Mouse (Mus musculus): Measurements from ENCODE around the gene Sprr2k. TPM values are rescaled to one million over a fixed set of nuclear protein-coding genes. Genes with fewer than 3 reads are reported as not detected.
"Not testable (repeated sequence)": the region's sequence is repeated elsewhere in the genome, so short reads cannot be mapped to it uniquely, and the experiment has no call there.

The Sprr2k gene
- polyA plus RNA-seq, 1 experiment: 1.1 TPM

DNA sequence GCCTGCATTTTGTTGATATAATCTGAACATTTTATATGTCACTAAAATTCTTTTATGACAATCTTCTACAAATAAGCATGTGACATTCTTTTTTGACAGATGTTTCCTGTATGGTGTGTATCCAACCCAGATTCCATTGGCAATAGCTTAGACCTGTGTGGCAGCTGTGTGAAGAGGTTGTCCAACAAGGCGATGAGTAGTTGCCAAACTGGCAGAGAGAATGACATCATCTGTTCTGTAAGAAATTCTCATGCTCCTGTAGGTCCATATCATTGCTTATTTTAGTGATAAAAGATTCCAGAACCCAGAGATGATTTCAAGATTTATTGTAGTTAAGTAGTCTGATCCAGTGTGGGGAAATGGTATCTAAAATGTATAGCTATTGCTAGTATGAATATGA, 34.2 kb downstream of the Sprr2k start:
- no peak for TF ChIP-seq POLR2A (IDR thresholded peaks at IDR 0.05; ENCODE audit: borderline replicate concordance, extremely low read depth, low read depth, low read length)
- TF ChIP-seq CTCF (IDR thresholded peaks at IDR 0.05; ENCODE audit: insufficient read depth, low read length): no peak
- H3K4me1 ChIP-seq (ENCODE audit: control insufficient read depth, insufficient read depth, low read length): no peaks in the 10 kb centered on the region
- 55% methylated on average over 1 of the region's 1 CpGs for WGBS
- no peak for DNase-seq
- no peak overlapping the region for H3K4me3 ChIP-seq (replicated peaks; ENCODE audit: extremely low read depth, low read depth, low read length)

DNA sequence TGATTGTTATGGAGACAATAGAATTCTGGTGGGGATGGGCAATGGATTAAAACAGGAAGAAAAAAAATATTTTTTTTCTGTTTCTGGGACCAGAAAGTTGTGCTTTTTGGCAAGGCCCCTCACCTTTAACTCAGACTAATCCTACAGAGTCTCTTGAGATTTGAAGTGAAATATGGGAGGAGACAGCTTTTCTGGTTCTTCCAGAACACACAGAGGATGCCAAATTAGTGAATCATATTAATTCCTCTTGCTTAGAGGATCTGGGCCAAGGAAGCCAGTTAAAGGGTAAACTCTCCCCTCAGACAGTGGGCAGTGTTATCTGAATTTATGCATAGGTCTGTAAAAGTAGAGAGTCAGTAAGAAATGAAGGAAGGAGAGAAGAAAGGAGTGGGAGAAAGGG, 35.0 kb downstream of the Sprr2k start:
- Histone ChIP-seq H3K4me1 (ENCODE audit: control insufficient read depth, insufficient read depth, low read length) (no peaks in the 10 kb centered on the region), H3K4me3 (replicated peaks; ENCODE audit: extremely low read depth, low read depth, low read length) (no peak overlapping the region)
- TF ChIP-seq POLR2A (IDR thresholded peaks at IDR 0.05; ENCODE audit: borderline replicate concordance, extremely low read depth, low read depth, low read length) (no peak), CTCF (IDR thresholded peaks at IDR 0.05; ENCODE audit: insufficient read depth, low read length) (no peak)
- DNase-seq: no peak

DNA sequence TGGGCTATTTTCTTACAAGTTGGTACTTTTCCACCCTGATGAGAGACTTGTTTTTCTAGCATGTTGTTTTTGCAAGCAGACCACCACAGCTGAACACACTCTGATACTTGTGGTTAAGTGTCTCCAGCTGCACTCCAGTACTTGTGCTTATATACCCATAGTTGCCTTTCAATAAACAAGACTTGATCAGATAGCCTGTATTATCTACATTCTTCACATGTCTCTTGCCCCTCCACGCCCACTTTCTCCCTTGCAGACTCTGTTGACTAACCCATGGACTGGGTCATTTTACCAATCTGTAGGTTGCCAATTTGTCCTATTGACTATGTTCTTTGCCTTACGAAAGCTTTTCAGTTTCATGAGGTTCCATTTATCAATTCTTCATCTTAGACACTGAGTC, 37.7 kb downstream of the Sprr2k start:
- Histone ChIP-seq H3K4me3 (replicated peaks; ENCODE audit: extremely low read depth, low read depth, low read length) (no peak overlapping the region), H3K4me1 (ENCODE audit: control insufficient read depth, insufficient read depth, low read length) (no peaks in the 10 kb centered on the region)
- 65% methylated on average over 2 of the region's 2 CpGs for WGBS
- TF ChIP-seq POLR2A (IDR thresholded peaks at IDR 0.05; ENCODE audit: borderline replicate concordance, extremely low read depth, low read depth, low read length) (no peak), CTCF (IDR thresholded peaks at IDR 0.05; ENCODE audit: insufficient read depth, low read length) (no peak)
- no peak for DNase-seq

DNA sequence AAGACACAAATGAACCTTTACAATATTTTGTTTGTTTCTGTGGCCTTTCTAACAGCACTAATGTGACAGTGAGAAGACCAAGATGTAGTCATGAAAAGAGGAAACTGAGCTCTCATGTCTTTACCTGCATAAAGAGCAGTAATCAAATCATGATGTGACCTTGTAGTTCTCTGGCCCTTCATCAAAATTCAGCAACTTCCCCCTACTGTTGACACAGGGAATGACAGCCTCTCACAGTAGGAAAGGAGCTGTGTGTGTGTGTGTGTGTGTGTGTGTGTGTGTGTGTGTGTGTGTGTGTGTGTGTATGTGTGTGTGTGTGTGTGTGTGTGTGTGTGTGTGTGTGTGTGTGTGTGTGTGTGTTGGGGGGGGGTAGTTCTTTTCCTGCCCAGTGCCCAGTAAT, 48.9 kb downstream of the Sprr2k start:
- not testable (repeated sequence) for H3K4me3 ChIP-seq (replicated peaks; ENCODE audit: extremely low read depth, low read depth, low read length); H3K4me1 ChIP-seq (ENCODE audit: control insufficient read depth, insufficient read depth, low read length); DNase-seq

Other genes with a start within 250 kb of the Sprr2k start
- gene Sprr2a1, start 216.8 kb upstream of the Sprr2k start, polyA plus RNA-seq (2012; rRNA removed): 0.40 and 0.89 TPM in 2 replicates
- 131 and 507 TPM in 2 replicates for gene Sprr2a2, start 216.7 kb upstream of the Sprr2k start, polyA plus RNA-seq (2012; rRNA removed)
- gene Sprr2a3, start 147.2 kb upstream of the Sprr2k start, polyA plus RNA-seq (2012; rRNA removed): 2.4 and 3.5 TPM in 2 replicates
- gene Sprr2b, start 116.0 kb upstream of the Sprr2k start, polyA plus RNA-seq (2012; rRNA removed): not detected in 2 replicates
- 0.20 TPM in 1 of 2 replicates, not detected in the other for gene Sprr2d, start 93.4 kb upstream of the Sprr2k start, polyA plus RNA-seq (2012; rRNA removed)
- not detected in 2 replicates for gene Sprr2e, start 80.4 kb upstream of the Sprr2k start, polyA plus RNA-seq (2012; rRNA removed)
- gene Sprr2f, start 67.4 kb upstream of the Sprr2k start, polyA plus RNA-seq (2012; rRNA removed): not detected in 2 replicates
- 0.46 TPM in 1 of 2 replicates, not detected in the other for gene Sprr2h, start 46.9 kb upstream of the Sprr2k start, polyA plus RNA-seq (2012; rRNA removed)
- gene Sprr2i, start 24.6 kb upstream of the Sprr2k start, polyA plus RNA-seq (2012; rRNA removed): 1.1 TPM in 1 of 2 replicates, not detected in the other
- 6.1 TPM in 1 of 2 replicates, not detected in the other for gene Sprr2j-ps, start 14.5 kb upstream of the Sprr2k start, polyA plus RNA-seq (2012; rRNA removed)
- 5.0 and 6.3 TPM in 2 replicates for gene Gm9774, start 3.2 kb upstream of the Sprr2k start, polyA plus RNA-seq (2012; rRNA removed)
- 48.2 TPM in 1 of 2 replicates, not detected in the other for gene Sprr1b, start 6.2 kb downstream of the Sprr2k start, polyA plus RNA-seq (2012; rRNA removed)
- gene Sprr3, start 26.1 kb downstream of the Sprr2k start, polyA plus RNA-seq (2012; rRNA removed): 0.12 and 568 TPM in 2 replicates
- gene Sprr1a, start 53.3 kb downstream of the Sprr2k start, polyA plus RNA-seq (2012; rRNA removed): 5.1 and 220 TPM in 2 replicates
- gene Sprr4, start 67.9 kb downstream of the Sprr2k start, polyA plus RNA-seq (2012; rRNA removed): not detected in 2 replicates
- gene 2310046K23Rik, start 101.9 kb downstream of the Sprr2k start, polyA plus RNA-seq (2012; rRNA removed): 2.3 TPM in 1 of 2 replicates, not detected in the other
- 0.16 and 0.24 TPM in 2 replicates for gene Ivl, start 141.2 kb downstream of the Sprr2k start, polyA plus RNA-seq (2012; rRNA removed)
- 0.92 TPM in 1 of 2 replicates, not detected in the other for gene Smcp, start 156.4 kb downstream of the Sprr2k start, polyA plus RNA-seq (2012; rRNA removed)
- 1.3 TPM in 1 of 2 replicates, not detected in the other for gene 2210017I01Rik, start 174.9 kb downstream of the Sprr2k start, polyA plus RNA-seq (2012; rRNA removed)
- gene Lce6a, start 189.1 kb downstream of the Sprr2k start, polyA plus RNA-seq (2012; rRNA removed): not detected in 2 replicates
- 47.3 TPM in 1 of 2 replicates, not detected in the other for gene Lce1a1, start 215.7 kb downstream of the Sprr2k start, polyA plus RNA-seq (2012; rRNA removed)
- 67.0 TPM in 1 of 2 replicates, not detected in the other for gene Lce1b, start 224.3 kb downstream of the Sprr2k start, polyA plus RNA-seq (2012; rRNA removed)
- 74.9 TPM in 1 of 2 replicates, not detected in the other for gene Lce1a2, start 237.7 kb downstream of the Sprr2k start, polyA plus RNA-seq (2012; rRNA removed)
- gene Lce1c, start 246.7 kb downstream of the Sprr2k start, polyA plus RNA-seq (2012; rRNA removed): 0.18 and 55.3 TPM in 2 replicates

All from lung, adult 2 months (tissue).